Mouse (Mus musculus) ES-E14 (cell line): ENCODE data around the gene Btbd3.

Experiments
- CHD2 ChIP-seq: IDR thresholded peaks from 2 replicates; pipeline ENCODE4 v1.6.1; 2014; ENCODE audit warnings: mild to moderate bottlenecking, low read depth, low read length, inconsistent platforms
- HCFC1 ChIP-seq: IDR thresholded peaks from 2 replicates; pipeline ENCODE4 v1.6.1; 2012; ENCODE audit warnings: low read length, inconsistent platforms, borderline replicate concordance; ENCODE audit not compliant: insufficient read depth
- MAFK ChIP-seq: IDR thresholded peaks from 2 replicates; pipeline ENCODE4 v1.6.1; 2014; ENCODE audit warnings: mild to moderate bottlenecking, low read depth, low read length, inconsistent platforms; ENCODE audit not compliant: insufficient read depth
- ZNF384 ChIP-seq: IDR thresholded peaks from 2 replicates; pipeline ENCODE4 v1.6.1; 2012; ENCODE audit warnings: low read depth, low read length, inconsistent platforms

DNA sequence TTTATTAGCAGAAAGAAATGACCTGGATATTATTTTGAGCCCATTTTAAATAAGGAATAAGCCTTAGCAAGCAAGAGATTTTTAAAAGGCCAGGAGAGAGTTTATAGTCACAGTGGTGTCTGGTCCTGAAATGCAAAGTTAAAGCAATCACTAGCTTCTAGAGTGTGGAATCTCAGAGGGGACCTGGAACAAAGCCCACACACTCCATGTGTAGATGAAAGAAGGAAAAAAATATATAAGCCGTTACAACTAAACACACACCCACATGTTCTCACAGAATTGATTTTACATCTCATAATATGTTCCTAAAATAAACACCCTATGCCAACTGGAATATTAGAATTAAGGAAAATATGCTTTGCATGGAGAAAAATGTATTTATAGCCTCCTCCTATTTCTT lies 36.1 kb upstream of the Btbd3 start:
- no peak for TF ChIP-seq MAFK
- TF ChIP-seq CHD2 = no peak
- TF ChIP-seq ZNF384 = no peak
- no peak for TF ChIP-seq HCFC1
